In the genomic region with DNA sequence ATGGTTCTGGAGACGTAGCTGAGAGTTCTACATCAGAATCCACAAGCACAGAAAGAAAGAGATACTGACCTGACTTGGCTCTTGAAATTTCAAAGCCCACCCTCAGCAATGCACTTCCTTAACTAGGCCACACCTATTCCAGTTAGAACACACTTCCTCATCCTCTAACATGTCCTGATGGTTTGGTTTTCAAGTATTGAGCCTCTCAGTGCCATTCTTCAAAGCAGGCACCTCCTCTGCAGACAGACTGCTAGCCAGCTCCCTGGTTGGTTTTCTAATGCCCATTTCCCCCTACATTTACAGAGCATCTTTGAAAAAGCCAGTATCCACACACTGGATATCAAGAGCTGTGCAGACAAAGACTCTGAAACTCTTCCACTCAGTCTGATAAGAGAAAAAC, we compare ENCODE assay signal across 17 mouse cellular contexts. TPM values are rescaled to one million over a fixed set of nuclear protein-coding genes. Genes with fewer than 3 reads are reported as not detected.
A peak's percentile ranks its signal among the peaks of the same experiment; 100 is the strongest.
DNase-seq lines count a peak whose midpoint lies in the region; ATAC-seq and TF ChIP-seq lines count a peak whose summit lies in the region.
"Had no signal": no experiment of that assay in that cellular context is flagged by ENCODE, and none has a peak within 500 bp of the region (broad histone marks: within the 10 kb centered on the region; RNA-seq: fewer than 3 reads in every experiment).

No protein-coding gene starts in this region.

- DNase-seq in 416B (ENCODE audit: low read depth): peak; percentile 19
- DNase-seq in A20 (ENCODE audit: low read depth, low spot score): peak; percentile 88
- DNase-seq in midbrain, embryonic 11.5 days (ENCODE audit: low spot score, missing footprints): no peak
- no peak for DNase-seq in right cerebral cortex, adult 2 months (ENCODE audit: low spot score in 2 of 2)
- DNase-seq in midbrain, postnatal 0 days (ENCODE audit: low spot score): no peak
- DNase-seq: heart, postnatal 10 days; kidney, postnatal 10 days; right cerebral cortex, postnatal 4 days had no signal

- H3K27me3 ChIP-seq in midbrain, embryonic 11.5 days (ENCODE audit: control insufficient read depth, insufficient read depth, low read length): no peaks in the 10 kb centered on the region
- no peaks in the 10 kb centered on the region for H3K27me3 ChIP-seq in forebrain, embryonic 16.5 days (replicated peaks; ENCODE audit: control insufficient read depth, insufficient read depth, low read length)
- H3K27me3 ChIP-seq in midbrain, postnatal 0 days (ENCODE audit: insufficient read depth, low read length): no peaks in the 10 kb centered on the region
- H3K27me3 ChIP-seq: limb, embryonic 13.5 days; Patski had no signal

- no peaks in the 10 kb centered on the region for H3K36me3 ChIP-seq in midbrain, embryonic 11.5 days (ENCODE audit: control insufficient read depth, insufficient read depth, low read length)
- no peaks in the 10 kb centered on the region for H3K36me3 ChIP-seq in forebrain, embryonic 16.5 days (ENCODE audit: control insufficient read depth, insufficient read depth)
- H3K36me3 ChIP-seq in midbrain, postnatal 0 days (ENCODE audit: insufficient read depth, low read length): no peaks in the 10 kb centered on the region
- H3K36me3 ChIP-seq: limb, embryonic 13.5 days had no signal

- peaks cover 10% of the 10 kb centered on the region for H3K4me1 ChIP-seq in bone marrow, adult 2 months (ENCODE audit: control insufficient read depth, insufficient read depth, low read length)
- no peaks in the 10 kb centered on the region for H3K4me1 ChIP-seq in midbrain, embryonic 11.5 days (ENCODE audit: control insufficient read depth, insufficient read depth, low read length)
- H3K4me1 ChIP-seq in forebrain, embryonic 16.5 days (replicated peaks; ENCODE audit: control insufficient read depth, insufficient read depth, low read length): no peaks in the 10 kb centered on the region
- no peaks in the 10 kb centered on the region for H3K4me1 ChIP-seq in midbrain, postnatal 0 days (ENCODE audit: insufficient read depth, low read length)
- H3K4me1 ChIP-seq: limb, embryonic 13.5 days had no signal

- ATAC-seq in megakaryocyte, adult 5-6 weeks (ENCODE audit: poor library complexity, severe bottlenecking): peak; percentile 51
- no peak for ATAC-seq in midbrain, embryonic 11.5 days (ENCODE audit: low FRiP score)
- no peak for ATAC-seq in forebrain, embryonic 16.5 days
- ATAC-seq in midbrain, postnatal 0 days (ENCODE audit: low FRiP score): no peak
- ATAC-seq: Patski had no signal

- TF ChIP-seq POLR2A in bone marrow, adult 2 months (IDR thresholded peaks at IDR 0.05; ENCODE audit: borderline replicate concordance, control insufficient read depth, low read depth, low read length): no peak

- peak overlapping the region; percentile 90; the same call in 1 of the 2 replicates for H3K27ac ChIP-seq in bone marrow, adult 2 months (ENCODE audit: control insufficient read depth, insufficient read depth, low read depth, low read length, poor library complexity)
- H3K27ac ChIP-seq in midbrain, embryonic 11.5 days (ENCODE audit: low read depth, low read length): no peak overlapping the region
- no peak overlapping the region for H3K27ac ChIP-seq in forebrain, embryonic 16.5 days (ENCODE audit: low read length)
- no peak overlapping the region for H3K27ac ChIP-seq in midbrain, postnatal 0 days (ENCODE audit: low read depth, low read length)
- H3K27ac ChIP-seq: limb, embryonic 13.5 days had no signal

- H3K9me3 ChIP-seq in midbrain, embryonic 11.5 days (ENCODE audit: control insufficient read depth, low read length): no peaks in the 10 kb centered on the region
- no peaks in the 10 kb centered on the region for H3K9me3 ChIP-seq in forebrain, embryonic 16.5 days (ENCODE audit: control insufficient read depth, low read length)
- no peaks in the 10 kb centered on the region for H3K9me3 ChIP-seq in midbrain, postnatal 0 days (ENCODE audit: low read length)
- H3K9me3 ChIP-seq: limb, embryonic 13.5 days had no signal

- 39% methylated on average over 1 of the region's 1 CpGs for WGBS in bone marrow, adult 2 months
- 87% methylated on average over 1 of the region's 1 CpGs for WGBS in midbrain, embryonic 11.5 days
- 74% methylated on average over 1 of the region's 1 CpGs for WGBS in forebrain, embryonic 16.5 days
- WGBS in midbrain, postnatal 0 days: 88% methylated on average over 1 of the region's 1 CpGs

- no peak overlapping the region for H3K9ac ChIP-seq in midbrain, embryonic 11.5 days (ENCODE audit: low read length)
- no peak overlapping the region for H3K9ac ChIP-seq in forebrain, embryonic 16.5 days (replicated peaks; ENCODE audit: low read depth, low read length)
- H3K9ac ChIP-seq in midbrain, postnatal 0 days (replicated peaks; ENCODE audit: low read length, poor library complexity, severe bottlenecking): no peak overlapping the region
- H3K9ac ChIP-seq: limb, embryonic 13.5 days had no signal

- no peak for TF ChIP-seq CTCF in bone marrow, adult 2 months (IDR thresholded peaks at IDR 0.05; ENCODE audit: control insufficient read depth, insufficient read depth, low read length)
- no peak for TF ChIP-seq CTCF in midbrain, postnatal 0 days (IDR thresholded peaks at IDR 0.05)

- H3K4me3 ChIP-seq in bone marrow, adult 2 months (replicated peaks; ENCODE audit: control insufficient read depth, low read depth, low read length): peak overlapping the region; percentile 83
- no peak overlapping the region for H3K4me3 ChIP-seq in midbrain, embryonic 11.5 days (ENCODE audit: low read depth, low read length)
- H3K4me3 ChIP-seq in forebrain, embryonic 16.5 days (replicated peaks; ENCODE audit: low read length): no peak overlapping the region
- no peak overlapping the region for H3K4me3 ChIP-seq in midbrain, postnatal 0 days (ENCODE audit: low read depth, low read length)
- H3K4me3 ChIP-seq: limb, embryonic 13.5 days; myocyte had no signal

- no peak overlapping the region for H3K4me2 ChIP-seq in midbrain, embryonic 11.5 days
- H3K4me2 ChIP-seq in forebrain, embryonic 16.5 days (ENCODE audit: low read length): no peak overlapping the region
- H3K4me2 ChIP-seq in midbrain, postnatal 0 days (ENCODE audit: low read depth, low read length, poor library complexity, severe bottlenecking): no peak overlapping the region
- H3K4me2 ChIP-seq: limb, embryonic 13.5 days had no signal

RNA-seq across cellular contexts. Expression of a gene that starts 58.7 kb away (rescaled TPM):
- 1.5 TPM in 1 of 2 replicates, not detected in the other for polyA plus RNA-seq in bone marrow, adult 2 months (2011; ENCODE audit: insufficient read depth, insufficient read length, low replicate concordance, missing spikeins)
- total RNA-seq in megakaryocyte, adult 5-6 weeks (2015): 0.62 TPM in 1 of 2 replicates, not detected in the other
- total RNA-seq in megakaryocyte, adult 5-6 weeks (2017): 0.41 and 0.66 TPM in 2 replicates
- 18.0 and 18.8 TPM in 2 replicates for polyA plus RNA-seq in midbrain, embryonic 11.5 days (2014; fragmentation: Nextera tagmentation; extraction: Ambion mirVana)
- polyA plus RNA-seq in forebrain, embryonic 16.5 days (2015; fragmentation: Nextera tagmentation; extraction: Ambion mirVana): 2.6 and 3.1 TPM in 2 replicates
- 0.33 and 0.77 TPM in 2 replicates for total RNA-seq in midbrain, postnatal 0 days (2014; rRNA removed)
- polyA plus RNA-seq in midbrain, postnatal 0 days (2015; fragmentation: Nextera tagmentation; extraction: Ambion mirVana): 0.62 and 0.82 TPM in 2 replicates
- total RNA-seq: adrenal gland, adult 18-20 months; megakaryocyte-erythroid progenitor cell, adult 5-6 weeks had no signal
- polyA plus RNA-seq: inflammation-experienced regulatory T-cells, adult 6 months had no signal

Comparison
In these comparisons a context has a peak if more than half of its experiments do, and no peak if none do; other contexts are left out.
1. DNase-seq: peak in 416B (single experiment) and A20 (single experiment); none in midbrain, embryonic 11.5 days (single experiment), right cerebral cortex, adult 2 months (0 of 2) and midbrain, postnatal 0 days (single experiment).